Mouse (Mus musculus): Measurements from ENCODE around the gene Plekhm3.

DNA sequence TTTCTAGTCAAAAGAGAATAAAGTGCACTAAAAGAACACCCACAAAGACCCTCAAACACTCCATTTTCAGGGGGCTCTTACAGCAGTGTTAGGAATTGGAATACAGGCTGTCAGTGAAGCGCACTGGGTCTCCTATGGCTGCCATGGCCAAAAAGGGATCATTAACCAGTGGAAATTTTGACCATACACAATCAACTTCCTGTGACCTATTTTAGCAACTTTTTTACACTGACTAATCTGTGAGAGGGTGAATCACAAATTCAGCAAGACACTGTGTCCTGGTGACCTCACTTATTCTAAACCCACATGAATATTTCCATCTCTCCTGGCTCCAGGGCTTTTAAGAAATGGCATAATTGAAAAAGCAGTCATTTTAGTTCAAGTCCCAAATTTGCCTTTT, 23.7 kb downstream of the Plekhm3 start:
- TF ChIP-seq TAL1 (IDR thresholded peaks at IDR 0.05; ENCODE audit: low read length), result no peak
- TF ChIP-seq GATA1 (IDR thresholded peaks at IDR 0.05; ENCODE audit: low read length), result no peak

Measured in erythroblast, embryonic 14.5 days (primary cell).